Mouse (Mus musculus) fibroblast of lung, adult 2 months (primary cell): ENCODE measurements around the gene Traf2.
A peak's percentile ranks its signal among the peaks of the same experiment; 100 is the strongest.

Experiments used
- DNase-seq: peaks from one replicate; pipeline ENCODE4 v3.0.0-alpha.2; 2011; ENCODE audit warnings: low read depth

The Traf2 gene

DNA sequence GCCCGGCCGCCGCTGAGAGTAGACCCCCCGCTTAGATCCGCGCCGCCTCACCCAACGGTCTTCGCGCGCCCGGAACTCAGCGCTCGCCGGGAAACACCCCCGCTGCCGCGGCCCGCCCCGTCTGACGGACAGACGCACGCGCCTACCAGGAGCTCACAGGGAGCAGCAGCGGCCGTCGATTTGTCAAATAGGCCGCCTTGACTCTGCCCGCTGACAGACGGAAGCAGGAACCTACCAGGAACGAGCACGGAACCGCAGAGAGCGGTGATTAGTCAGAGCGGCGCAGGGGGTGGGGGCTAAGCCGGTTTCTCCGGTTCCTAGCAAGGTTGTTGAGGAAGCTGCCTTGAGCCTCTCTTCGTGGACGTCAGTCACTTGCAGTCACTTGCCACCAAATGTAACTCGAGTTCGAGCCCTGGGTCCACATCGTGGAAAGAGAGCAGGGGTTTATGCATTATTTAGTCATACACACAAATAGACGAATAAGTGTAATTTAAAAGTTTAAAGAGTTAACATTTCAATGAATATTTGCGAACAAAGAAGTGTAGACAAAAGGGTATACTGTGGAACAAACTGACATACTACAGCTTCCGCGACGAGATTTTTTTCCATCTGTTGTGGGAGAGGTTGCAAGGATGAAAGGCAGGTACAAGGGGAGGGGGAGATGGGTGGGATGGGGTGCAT is at the start of gene Traf2:
Traf2 (minus strand) TSS at position 130 of the 681 bp plus-strand sequence.
- DNase-seq: peak; percentile 98

DNA sequence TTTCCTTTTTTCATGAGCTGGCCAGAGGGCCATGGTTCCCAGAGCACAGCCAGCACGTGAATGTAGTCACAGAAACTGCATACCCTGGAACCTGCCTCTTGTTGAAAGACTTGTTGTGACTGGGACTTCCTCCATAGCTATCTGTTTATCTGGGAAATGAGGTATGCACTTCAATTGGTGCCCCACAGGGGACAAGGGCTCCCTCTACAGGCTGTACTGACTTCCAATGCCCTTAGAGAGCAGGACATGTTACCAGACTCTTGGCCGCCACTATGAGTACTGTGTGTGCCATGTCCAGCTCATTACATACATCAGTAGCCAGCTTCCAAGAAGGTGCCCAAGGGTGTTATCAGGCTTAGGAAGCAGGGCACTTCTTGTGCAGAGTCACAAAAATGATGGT is 45.1 kb upstream of the Traf2 start:
- no peak for DNase-seq

DNA sequence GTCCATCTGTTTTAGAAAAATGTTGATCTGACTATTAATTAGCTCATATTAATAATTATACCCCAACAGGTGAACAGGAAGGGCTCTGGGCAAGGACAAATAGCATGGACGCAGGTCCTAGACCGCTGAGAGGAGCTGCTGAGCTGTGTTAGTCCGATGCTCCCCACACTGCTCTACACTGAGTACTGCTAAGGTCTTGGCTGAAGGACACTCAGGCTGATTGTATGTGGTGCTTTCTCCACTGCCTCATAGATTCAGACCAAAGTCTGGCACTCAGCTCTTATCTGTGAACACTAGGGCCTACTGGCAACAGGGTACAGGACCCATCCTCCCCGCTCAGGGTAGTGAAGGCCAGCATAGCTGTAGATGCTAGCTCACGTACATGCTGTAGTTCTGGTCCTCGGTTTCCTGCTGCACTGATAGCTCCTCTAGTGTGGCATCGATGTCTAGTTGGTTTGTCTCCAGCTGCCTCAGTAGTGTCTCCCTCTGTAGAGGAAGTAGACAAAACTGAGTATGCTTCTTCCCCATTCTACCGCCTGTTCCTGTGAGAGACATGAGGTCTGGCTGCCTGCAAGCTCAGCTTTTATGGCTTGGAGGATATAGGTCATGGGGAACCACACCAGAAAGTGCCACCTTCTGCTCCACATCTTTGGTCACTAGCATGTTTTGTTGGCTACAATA is 41.6 kb upstream of the Traf2 start:
- no peak for DNase-seq

DNA sequence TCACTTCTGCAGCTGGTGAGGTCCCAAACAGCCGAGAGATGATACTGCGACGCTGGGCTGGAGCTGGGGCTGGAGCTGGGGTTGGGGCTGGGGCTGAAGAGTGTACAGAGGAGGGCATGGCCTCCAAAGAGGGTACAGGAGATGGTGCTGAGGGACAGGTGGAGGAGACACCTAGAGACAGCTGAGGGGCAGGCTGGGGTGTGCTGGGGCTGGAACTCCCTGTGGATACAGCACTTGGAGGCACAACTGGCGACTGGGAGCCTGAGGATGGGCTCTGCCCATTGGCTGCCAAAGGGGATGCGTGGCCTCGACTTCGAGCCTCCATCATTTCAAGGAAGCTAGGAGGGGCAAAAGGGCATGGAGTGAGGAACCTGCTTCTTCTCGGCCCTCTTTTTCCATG is 40.5 kb upstream of the Traf2 start:
- DNase-seq: no peak

DNA sequence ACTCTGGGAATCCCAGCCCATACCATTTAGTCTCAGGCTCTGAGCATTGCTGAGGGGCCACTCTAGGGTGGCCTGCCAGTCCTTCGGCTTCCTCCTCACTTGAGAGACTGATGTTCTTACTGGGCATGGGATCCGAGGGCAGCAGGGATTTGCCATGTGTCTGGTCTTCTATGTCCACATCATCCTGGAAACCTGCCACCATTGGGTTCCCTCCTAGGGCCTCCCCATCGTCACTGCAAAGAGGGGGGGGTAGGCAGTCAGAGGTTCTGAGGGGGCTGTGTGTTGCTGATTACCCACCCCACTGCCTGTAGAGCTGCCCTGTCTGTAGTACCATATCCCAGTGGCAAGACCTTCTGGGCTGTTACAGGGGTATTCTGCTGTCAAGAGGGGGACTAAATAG is 38.9 kb upstream of the Traf2 start:
- no peak for DNase-seq

DNA sequence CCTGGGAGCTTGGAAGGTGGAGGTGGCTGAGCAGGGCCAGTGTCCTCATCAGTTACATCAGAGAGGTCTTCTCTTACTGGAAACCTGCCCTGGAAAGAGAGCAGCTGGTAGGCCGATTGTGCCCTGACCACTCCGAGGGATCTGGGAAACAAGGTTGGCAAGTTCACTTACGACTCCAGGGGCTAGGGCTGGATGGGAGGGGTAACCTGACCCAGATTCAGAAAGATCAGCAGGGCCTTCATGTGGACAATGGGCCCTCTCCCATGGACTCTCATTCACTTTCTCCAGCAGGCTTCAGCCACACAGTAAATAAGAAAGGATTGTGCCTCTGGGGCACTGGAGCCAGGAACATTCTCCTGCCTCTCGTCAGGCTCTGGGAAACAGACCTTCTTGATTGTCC is 38.1 kb upstream of the Traf2 start:
- DNase-seq: no peak

DNA sequence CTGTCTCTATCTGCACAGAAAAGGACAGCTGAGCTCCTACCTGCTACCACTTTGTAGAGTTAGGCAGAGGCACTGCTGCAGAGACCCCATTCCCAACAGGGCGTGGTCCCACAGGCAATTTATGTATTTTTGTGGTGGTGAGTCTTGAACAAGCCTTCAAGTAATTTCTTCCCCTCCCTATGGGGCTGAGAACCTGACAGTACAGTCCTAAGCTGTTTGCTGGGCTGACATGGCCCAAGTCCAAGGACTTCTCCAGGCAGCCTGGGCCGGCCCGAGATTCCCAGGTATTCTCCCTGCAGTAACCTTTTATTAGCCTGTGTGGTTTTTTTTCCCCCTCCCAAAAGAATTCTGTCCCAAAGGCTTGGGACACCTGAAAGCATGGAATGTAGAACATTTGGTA is 37.4 kb upstream of the Traf2 start:
- DNase-seq: no peak

DNA sequence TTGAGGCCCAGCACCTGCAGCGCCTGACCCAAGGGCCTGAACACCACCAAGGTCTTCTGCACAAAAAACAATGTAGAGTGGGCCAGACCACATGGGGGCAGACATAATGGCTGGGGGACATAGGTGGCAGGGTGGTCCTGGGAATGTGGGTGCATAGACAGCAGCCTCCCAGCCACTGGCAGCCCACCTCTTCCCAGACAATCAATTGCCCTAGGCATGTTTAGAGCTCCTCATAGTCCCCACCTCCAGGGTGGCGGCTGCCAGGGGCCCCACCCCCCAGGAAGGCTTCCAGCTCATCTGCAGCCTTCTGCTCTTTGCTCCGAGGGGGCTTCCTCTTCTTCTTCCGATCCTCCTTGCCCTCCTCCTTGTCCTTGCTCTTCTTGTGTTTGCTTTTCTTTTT is 36.8 kb upstream of the Traf2 start:
- DNase-seq: no peak

DNA sequence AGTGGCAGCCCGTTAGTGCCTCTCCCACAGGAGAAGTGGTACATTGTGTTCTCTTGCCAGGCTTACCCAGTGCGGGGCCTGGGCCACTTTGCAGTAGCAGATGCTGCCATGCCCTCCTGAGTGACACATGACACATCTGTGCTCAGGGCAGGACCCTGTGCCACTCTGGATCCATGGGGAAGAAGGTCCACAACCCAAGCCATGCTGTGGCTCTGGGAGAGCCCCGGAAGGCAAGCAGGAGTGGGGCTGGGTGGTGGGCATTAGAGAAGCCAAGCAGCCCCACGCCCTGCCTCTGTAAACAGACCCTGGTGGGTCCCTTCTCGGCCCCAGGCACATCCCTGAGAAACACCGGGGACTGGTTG is 36.4 kb upstream of the Traf2 start:
- DNase-seq: no peak

DNA sequence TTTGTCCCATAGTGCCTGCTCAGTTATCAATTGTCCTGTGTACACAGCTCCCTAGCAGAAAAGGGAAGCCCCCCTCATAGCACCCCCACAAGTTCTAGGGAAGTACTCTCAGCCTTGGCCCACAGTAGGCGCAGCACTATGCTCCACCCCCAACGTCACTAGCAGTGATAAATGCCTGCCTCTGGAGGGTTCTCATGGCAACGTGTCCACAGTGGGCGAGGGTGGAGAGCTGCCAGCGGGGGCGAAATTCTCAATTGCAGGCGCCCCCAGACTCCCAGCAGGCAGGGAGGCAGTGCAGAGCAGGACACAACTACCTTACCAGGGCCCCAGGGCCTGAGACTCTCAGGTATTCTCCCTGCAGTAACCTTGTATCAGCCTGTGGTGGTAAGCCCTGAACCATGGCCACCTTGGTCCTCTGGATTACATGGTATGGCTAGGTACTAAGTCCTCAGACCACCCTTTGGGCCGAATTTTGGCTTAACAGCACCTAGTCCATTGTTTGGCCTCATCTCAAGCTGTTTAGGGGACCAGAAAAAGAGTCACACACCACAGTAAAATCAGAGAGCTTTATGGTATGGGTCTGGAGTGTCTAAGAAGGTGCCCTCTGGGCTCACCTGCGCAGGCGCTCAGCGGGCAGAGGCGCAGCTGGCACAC is 35.9 kb upstream of the Traf2 start:
- no peak for DNase-seq

DNA sequence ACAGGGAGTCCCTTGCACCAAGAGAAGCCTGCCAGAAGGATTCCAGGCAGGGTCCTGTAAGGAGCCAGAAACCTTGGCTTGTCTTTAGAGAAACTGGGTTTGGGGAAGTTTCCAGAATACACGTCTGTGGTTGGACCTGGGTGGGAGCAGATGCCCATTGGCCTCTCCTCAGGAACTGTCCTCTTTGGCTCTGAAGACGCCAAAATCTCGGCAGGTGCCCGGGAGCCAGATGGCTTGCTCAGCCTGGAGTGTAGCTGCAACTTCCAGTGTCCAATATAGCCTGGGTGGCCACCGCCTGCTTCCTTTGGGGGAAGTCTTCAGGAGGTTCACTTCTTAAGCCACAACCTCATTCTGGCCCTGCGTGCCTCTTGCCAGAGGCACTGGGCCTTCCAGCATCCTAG is 35.2 kb upstream of the Traf2 start:
- no peak for DNase-seq

DNA sequence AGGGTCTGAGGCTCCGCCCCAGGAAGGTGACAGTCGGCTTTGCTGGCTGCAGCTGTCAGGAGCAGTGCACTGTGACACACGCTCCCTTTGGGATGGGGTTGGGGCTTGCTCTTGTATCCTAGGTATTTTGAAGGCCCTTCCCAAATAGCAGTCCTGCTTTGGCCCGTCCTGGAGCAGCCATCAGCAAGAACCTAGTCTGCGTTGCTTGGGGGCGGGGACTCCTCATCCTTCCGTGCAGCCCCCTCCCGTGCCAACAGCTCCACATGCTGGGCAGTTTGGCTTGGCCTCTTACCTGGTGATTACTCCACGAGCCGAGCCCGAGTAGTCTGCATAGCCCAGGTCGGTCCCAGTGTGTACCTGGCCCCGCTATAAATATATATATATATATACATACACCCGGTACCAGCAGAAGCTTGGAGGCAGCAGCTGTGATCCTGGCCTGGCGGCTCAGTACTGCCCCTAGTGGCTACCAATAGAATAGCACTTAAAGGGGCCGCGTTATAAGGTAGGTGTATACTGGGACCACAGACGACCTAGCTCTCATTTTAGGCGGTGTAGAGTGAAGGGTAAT is 34.6 kb upstream of the Traf2 start, which contains the start of gene Ajm1:
Ajm1 (minus strand) TSS at position 464 of the 571 bp plus-strand sequence.
- no peak for DNase-seq

DNA sequence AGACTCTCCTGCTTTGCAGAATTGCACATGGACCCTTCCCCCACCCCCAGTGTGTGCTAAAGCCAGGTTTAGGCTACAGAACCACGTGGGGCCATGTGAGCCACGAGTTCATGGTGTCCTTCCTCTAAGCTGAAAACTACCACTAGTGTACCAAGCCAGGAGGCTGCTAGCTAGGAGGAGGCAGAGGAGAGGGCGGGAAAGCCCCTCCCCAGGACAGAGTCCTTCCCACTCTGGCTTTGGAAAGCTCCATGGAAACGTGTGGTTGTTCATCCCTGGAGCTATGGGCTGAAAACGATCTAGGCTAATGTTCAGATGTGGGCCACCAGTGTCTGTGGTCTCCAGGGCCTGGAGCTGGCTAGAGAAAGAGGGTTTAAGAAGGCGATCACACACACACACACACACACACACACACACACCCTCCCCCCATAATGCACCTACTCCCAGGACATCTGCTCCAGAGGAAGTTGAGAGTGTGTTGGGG is 33.9 kb upstream of the Traf2 start:
- DNase-seq: no peak

DNA sequence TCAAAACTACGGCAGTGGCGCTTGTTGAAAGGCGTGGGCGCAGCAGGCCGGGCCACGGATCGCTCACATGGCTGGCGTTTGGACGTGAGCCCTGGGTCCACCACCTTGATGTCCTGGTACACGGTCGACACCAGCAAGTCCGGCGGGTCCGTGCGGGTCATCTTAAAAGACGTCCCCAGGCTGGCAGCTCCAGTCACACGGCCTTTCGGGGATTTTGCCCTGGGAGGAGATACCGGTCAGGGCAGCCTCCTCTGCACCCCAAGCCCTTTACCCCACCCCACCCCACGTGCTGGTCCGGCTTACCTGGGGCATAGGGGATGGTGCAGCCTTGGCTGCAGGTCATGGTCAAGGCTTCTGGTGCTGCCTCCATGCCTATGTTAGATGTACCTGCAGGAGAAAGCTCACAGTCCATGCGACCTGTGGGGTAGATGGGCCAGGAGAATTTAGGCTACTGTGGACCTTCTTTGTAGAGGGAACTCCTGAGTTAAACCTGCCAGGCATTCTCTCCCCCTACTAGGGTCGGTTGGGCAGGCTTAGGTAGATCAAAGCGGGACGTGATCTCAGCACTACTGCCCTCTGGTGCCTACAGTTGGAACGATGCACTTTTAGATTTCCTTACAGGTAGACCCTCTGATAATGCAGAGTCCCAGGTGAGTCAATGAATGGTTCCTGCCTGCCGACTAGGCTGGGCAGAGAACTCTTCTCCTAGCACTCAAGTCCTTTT is 33.2 kb upstream of the Traf2 start:
- no peak for DNase-seq

DNA sequence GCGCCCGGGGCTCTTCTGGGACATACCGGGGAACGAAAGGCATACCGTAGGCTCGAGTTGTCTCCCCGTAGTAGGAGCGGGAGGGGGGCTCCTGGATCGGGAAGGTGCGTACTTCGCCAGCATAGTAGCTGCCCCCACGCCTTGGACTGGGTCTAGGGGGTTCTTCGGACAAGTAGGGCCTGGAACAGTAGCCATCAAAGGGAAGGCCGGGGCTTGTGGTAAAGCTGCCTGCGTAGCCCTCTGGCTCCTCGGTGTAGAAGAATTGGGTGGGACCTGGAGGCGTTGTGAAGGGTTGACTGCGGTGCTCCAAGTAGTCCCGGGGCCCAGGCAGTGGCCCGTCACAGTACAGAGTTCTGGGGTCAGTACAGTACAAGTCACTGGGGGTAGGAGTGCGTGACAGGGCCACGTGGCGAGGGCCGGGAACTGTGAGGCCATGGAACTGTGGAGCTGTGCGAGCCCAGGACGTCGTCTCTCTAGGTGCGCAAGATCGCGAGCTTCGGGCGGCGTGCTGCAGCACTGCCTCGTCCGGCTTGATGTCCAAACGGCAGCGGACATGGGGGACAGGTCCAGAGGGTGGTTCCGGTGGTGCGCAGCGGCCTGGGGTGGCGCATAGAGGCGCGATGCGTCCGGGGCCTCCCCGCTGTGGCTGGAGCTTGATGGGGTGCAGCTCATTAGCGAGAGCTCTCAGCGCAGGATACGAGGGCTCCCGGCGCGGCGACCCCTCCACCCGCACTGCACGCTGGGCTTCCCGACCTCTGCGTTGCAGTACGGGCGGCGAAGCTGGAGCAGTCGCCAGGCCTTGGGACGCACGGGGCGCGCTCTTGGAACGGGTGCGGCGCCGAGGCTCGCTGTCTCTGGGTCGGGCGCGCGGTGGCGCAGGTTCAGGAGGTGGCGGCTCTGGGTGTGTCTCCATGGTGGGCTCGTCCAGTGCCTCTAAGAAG is 32.3 kb upstream of the Traf2 start:
- DNase-seq: no peak

DNA sequence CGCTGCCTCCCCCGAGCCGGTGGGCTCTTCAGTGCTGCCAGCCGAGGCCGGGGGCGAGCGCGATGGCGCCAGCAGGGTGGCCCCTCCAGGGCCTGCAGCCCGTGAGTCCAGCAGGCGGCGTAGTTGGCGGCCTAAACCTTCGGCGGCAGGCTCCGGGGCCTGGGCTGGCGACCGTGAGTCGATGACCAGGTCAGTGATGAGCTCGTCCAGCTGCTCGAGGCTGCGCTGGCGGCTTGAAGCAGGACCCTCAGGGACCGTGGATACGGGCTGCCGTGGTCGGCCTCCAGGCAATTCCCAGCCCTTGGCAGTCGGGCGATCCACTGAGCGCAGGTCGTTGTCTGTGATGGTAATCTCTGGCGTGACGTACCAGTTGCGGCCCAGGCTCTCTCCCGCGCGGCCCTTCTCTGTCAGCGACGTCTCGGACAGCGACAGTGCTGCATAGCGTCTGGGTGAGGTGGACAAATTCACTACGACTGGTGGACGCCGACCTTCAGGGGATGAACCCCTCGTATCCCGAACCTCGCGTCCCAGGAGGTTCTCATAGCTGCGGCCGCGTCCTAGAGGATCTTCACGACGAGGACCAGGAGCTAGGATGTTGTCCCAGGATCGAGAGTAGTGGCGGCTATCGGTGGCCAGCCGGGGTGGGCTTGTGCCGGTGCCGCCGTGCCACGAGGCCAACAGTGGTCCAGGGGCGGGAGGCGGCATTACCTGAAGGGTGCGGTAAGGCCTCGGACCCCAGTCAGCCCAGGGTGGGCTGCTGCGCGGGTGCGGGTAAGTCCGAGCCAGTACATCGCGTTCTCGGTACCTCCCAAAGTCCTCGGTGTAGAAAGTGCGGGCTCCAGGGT is 31.4 kb upstream of the Traf2 start:
- DNase-seq: no peak

DNA sequence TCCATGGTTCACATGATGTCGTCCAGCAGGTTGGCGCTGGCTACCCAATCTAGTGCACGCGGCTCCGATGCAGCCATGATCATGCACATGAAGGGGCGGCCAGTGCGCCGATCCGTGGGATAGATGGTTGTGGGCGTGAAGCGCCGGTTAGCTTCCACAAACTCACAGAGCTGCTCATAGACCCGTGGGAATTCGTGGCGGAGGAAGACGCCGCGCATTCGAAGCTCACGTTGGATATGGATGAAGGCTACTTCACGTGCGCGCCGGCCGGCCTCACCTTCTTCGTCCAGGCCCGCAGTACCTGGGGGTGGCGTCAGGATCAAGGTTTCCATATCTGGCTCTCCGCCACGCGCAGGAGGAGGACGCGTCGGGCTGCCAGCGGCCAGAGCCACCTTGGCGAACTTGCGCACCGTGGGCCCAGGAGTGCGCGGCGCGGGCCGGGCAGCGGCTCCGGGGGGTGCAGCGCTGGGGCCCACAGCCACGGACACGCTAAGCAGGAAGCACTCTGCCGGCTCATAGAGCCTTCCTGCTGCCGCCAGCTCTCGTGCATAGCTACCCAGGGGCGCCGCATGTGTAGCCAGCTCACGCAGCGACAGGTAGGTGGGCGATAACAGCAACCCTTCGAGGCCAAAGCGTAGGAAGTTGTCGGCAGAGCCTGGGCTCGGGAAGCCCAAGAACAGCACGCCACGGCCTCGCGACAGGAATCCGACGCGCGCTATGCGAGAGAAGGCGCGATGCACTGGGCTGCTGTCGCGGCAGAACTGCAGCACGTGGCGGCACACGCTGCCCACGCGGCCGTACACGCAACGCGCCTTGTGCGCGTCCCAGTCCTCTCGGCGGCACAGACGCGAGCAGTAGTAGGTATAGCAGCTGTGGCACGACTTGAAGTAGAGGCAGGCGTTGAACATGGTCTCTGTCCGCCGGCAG is 30.5 kb upstream of the Traf2 start:
- DNase-seq: no peak

DNA sequence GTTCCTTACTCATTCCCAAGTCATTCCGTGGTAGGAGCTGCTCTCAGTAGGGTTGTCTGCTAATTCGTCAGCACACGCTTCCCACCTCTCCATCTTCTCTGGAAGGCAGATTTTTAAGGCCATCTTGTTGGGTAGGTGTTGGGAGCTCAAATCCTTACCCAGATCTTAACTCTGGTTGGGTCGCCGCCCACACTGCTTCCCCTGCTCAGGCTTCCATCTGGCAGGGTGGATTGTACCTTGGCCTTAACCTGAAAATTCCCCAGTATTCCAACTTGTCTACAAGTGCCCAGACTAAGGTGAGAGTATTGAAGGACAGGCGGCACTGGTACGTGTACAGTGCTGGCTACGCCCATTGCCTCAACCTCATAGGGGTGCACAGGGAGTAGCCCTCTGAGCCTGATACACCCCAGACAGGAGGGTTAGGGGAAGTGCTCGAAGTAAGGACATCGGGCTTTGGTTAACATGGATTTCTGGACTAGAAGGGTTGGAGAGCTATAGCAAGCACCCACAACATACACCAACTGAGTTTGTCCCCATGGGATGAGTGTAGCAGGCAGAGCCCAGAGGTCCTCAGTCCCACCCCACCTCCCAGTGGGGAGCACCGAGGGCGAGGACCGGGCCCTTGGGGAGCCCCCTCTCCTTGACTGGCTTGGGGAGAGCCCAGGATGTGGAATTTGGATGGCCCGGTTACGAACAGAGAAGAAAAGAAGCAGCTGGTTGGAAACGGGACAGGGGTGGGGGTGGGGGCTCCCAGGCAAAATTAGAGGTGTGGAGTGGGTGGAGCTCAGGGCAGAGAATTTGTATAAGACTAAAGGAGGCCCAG is 29.5 kb upstream of the Traf2 start:
- DNase-seq: no peak
